Mouse (Mus musculus): ENCODE measurements around the gene Smarcc2. TPM values are rescaled to one million over a fixed set of nuclear protein-coding genes. Genes with fewer than 3 reads are reported as not detected.

Smarcc2 gene
- total RNA-seq (2021): 10 to 100 TPM; 75.4 to 75.8 TPM
- long read RNA-seq, experiment 1, full-length matches to known transcripts: 37 of 59 reads
- long read RNA-seq, experiment 1, partial matches to known transcripts: 15 of 59 reads
- long read RNA-seq, experiment 1, other reads (novel, unspliced or antisense): 7 of 59 reads
- long read RNA-seq, experiment 2, full-length matches to known transcripts: 9 of 26 reads
- long read RNA-seq, experiment 2, partial matches to known transcripts: 13 of 26 reads
- long read RNA-seq, experiment 2, other reads (novel, unspliced or antisense): 4 of 26 reads

DNA sequence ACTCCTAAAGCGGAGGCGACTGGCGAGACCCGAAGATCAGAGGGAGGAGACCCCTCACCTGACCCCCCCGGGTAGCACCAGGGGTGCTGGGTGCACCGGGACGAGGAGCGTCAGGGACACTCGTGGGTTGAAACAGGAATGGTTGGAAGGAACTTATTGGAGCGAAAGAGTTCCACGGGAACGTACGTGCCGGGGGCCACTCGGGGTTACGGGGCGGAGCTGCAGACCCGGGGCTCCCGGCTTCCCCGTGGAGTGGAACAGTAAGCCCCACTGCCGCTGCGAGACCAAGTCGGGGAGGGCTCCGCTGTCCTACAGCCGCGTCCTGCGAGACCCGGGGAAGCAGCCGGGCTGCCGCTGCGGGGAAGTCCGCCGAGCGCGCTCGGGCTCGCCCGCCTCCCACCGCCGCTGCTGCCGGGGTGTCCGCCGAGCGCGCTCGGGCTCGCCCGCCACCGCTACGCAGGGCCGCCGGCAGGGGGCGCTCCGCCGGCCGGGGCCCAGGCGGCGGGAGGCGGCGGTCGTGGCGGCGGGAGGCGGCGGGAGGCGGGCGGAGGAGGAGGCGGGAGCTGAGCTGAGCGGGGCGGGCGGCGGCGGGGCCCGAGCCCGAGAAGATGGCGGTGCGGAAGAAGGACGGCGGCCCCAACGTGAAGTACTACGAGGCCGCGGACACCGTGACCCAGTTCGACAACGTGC is at the start of gene Smarcc2:
Gene Smarcc2 (plus strand): TSS at position 530 of the 690 bp plus-strand sequence.
- DNase-seq: peak; percentile 84 to 91

DNA sequence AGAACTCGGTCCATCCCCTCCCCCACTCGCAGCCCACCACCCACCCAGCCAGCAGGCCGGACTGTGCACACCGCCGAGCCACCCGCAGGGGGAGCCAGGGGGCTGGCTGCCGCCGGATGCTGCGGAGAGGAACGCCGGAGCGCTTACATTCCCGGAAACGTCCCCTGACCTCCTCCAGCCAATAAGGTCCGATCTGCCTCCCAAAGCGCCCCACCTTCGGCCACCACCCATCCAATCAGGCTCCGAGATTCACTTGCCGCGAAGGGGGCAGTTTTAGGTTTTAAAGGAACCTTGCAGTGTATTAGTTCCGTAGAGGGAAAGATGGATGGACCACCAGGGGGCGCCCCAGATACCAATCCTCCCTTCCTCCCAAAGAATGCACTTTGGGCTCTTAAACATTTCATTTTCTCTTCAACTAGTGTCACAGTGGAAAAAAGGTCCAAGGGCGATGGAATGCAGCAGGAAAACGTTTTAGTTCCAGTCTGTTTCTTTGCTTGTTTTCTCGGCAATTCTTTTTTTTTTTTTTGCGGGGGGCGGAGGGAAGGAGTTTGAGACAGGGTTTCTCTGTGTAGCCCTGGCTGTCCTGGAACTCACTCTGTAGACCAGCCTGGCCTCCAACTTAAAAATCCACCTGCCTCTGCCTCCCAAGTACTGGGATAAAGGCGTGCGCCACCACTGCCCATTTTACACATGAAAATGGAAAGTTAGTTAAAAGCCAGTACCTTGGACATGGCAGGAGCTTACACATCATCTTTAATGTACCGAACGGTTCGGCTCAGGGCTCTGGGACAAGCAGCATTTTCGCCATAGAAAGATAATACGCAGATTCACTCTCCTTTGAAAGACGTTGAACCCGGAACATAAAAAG is 49.1 kb upstream of the Smarcc2 start:
- peak; percentile 98 to 99 for DNase-seq

- no peak for DNase-seq
These were observed 48.5 kb upstream of the Smarcc2 start for GRCm38 (mm10) chr10:128410560-128410845.

- peak; percentile 98 for DNase-seq
These were observed 47.6 kb upstream of the Smarcc2 start, which contains the start of the genes Nabp2 and Rnf41 for GRCm38 (mm10) chr10:128411211-128412054. Nabp2 (minus strand) TSS chr10:128411492. Rnf41 (plus strand) TSS chr10:128411657.

- no peak for DNase-seq
These were observed 47.0 kb upstream of the Smarcc2 start for GRCm38 (mm10) chr10:128412055-128412381.

GRCm38 (mm10) chr10:128412558-128412957 is 46.5 kb upstream of the Smarcc2 start:
- DNase-seq: no peak

GRCm38 (mm10) chr10:128413076-128413475 is 46.0 kb upstream of the Smarcc2 start:
- DNase-seq: no peak

- no peak for DNase-seq
These were observed 44.2 kb upstream of the Smarcc2 start for GRCm38 (mm10) chr10:128414848-128415247.

DNA sequence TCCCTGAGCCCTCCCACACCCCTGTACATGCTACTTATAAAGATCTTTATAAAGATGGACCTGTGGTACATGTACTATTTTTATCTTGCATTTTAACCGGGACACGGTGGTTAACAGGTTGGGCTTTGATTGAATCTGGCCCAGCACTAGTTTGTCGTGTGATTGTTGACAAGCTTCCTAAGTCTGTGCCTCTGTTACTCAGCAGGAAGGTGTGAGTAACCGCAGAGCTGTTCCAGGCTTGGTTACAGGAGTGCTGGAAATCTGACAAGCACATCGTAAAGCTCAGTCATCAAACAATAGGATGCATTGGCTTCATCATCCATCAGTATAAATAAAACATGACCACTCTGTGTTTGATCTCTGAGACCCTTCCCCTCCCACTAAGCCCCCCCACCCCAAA is 36.6 kb upstream of the Smarcc2 start:
- no peak for DNase-seq

DNA sequence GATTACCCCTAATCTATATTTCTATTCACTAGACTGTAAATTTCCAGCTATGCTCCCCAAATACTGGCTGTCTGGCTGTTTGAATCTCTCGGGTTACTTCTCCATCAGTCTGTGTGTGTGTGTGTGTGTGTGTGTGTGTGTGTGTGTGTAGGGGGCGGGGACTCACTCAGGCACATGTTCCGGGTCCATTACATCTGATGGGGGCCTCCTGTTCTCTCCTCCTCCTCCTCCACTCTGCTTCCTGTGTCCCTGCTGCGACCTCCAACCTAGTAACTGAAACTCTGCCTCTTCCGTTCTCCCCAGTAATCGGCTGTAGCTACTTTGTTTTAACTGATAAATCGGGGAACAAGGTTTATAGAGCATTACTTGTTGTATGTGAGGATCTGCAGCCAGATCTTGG is 34.4 kb upstream of the Smarcc2 start:
- DNase-seq: peak in 1 of 2 experiments; percentile 45

- DNase-seq: no peak
These were observed 33.8 kb upstream of the Smarcc2 start for GRCm38 (mm10) chr10:128425260-128425659.

- DNase-seq: no peak
These were observed 30.0 kb upstream of the Smarcc2 start for GRCm38 (mm10) chr10:128429052-128429451.

DNA sequence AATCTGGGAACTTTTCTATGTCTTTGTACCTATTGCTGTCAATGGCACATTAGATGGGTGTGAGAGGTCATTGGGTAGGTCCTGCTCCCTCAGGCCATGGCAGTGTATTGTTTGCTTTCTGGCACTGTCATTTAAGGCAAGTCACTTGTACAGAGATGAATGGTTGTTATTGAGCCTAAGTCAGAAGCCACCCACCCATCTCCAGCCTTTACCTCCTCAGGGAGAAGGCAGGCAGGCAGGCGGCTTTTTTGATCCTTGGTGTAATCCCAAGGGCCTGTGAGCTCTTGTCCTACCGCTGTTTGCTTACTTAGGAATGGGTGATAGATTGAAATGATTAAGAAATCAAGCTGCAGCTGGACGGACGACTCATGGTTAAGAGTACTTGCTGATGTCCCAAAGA is 29.6 kb upstream of the Smarcc2 start:
- no peak for DNase-seq

- no peak for DNase-seq
These were observed 25.6 kb upstream of the Smarcc2 start for GRCm38 (mm10) chr10:128433417-128433816.

GRCm38 (mm10) chr10:128434681-128435080 is 24.4 kb upstream of the Smarcc2 start:
- no peak for DNase-seq

DNA sequence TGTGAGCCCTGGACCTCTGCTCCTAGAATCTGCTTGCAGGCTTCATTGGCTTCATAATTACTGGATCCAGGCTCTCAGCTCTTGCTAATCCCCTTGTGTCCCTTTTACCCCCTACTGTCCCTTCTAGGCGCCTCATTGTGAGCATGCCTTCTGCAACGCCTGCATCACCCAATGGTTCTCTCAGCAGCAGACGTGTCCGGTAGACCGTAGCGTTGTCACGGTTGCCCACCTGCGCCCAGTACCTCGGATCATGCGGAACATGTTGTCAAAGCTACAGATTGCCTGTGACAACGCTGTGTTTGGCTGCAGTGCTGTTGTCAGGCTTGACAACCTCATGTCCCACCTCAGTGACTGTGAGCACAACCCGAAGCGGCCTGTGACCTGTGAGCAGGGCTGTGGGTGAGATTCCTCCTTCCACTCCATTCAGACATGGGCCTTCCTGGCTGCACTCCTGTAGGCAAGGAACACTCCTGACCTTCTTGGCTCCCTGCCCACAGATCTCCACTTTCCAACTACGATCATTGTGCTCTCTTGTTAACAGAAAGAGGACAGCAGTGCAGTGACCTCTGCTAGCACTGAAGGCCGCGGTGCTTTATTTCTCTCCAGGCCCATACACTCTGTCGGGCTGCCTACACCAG is 23.7 kb upstream of the Smarcc2 start:
- peak; percentile 75 to 80 for DNase-seq

DNA sequence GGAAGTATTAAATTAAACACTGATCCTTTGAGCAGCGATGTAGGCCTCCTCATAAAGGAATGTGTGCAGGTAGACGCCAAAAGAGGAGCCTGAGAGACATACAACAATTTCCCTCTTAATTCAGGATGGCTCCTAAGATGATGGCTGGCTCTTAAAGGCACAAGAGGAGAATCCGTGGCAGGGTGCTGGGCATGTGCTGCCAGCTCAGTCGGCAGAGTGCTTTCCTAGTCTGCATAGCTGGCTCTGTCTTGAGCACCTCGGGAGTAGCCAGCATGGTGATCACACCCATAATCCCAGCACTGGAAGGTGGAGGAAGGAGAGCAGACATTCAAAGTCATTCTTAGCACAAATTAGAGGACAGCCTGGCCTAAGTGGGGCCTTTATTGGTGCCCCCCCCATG is 23.2 kb upstream of the Smarcc2 start:
- peak in 1 of 2 experiments; percentile 18 for DNase-seq

DNA sequence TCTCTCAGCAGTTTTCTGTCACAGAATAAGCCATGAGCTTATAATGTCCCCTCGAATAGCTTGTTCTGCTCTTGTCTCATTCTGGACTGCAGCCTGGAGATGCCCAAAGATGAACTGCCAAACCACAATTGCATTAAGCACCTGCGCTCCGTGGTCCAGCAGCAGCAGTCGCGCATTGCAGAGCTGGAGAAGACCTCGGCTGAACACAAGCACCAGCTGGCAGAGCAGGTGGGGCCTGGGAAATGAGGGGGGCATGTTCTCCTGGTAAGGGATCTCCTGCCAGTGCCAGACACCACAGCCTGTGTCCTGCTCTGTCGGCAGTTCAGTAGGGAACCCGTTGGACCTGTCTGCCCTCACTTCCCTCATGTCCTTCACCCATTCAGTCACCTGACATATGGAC is 22.7 kb upstream of the Smarcc2 start:
- DNase-seq: no peak

DNA sequence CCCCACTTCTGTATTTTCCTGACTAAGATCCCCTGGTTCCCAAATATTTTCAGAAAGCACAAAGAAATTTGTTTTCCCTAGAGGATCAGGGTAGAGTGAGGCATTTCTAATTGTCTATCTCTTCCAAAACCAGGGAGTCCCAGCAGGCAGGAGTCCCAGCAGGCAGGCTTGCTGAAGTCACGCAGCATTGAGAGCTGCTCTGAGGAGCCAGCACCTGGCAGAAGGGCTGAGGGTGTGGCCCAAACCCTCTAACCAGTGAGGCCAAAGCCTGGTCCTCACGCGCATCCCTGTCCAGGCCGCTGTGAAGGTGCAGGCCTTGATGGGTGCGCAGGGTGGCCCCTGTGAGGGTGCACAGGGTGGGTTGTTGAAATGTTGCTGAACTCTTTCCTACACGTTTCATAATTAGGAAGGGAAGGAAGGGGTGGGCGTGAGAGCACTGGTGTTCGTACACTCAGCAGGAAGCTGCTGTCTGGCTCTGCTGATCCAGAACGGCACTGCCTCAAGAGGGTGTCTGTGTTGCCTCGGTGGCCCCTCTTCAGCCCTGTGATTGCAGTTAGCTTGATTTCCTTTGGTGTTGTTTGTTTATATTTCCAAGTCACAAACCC is 20.3 kb upstream of the Smarcc2 start:
- DNase-seq: peak; percentile 24 to 40

GRCm38 (mm10) chr10:128440407-128440806 is 18.6 kb upstream of the Smarcc2 start:
- DNase-seq: peak in 1 of 2 experiments; percentile 39
